Mouse (Mus musculus): ENCODE data around the gene Sgsm2.
A peak's percentile ranks its signal among the peaks of the same experiment; 100 is the strongest.
"Not testable (repeated sequence)": the region's sequence is repeated elsewhere in the genome, so short reads cannot be mapped to it uniquely, and the experiment has no call there.

Gene Sgsm2

DNA sequence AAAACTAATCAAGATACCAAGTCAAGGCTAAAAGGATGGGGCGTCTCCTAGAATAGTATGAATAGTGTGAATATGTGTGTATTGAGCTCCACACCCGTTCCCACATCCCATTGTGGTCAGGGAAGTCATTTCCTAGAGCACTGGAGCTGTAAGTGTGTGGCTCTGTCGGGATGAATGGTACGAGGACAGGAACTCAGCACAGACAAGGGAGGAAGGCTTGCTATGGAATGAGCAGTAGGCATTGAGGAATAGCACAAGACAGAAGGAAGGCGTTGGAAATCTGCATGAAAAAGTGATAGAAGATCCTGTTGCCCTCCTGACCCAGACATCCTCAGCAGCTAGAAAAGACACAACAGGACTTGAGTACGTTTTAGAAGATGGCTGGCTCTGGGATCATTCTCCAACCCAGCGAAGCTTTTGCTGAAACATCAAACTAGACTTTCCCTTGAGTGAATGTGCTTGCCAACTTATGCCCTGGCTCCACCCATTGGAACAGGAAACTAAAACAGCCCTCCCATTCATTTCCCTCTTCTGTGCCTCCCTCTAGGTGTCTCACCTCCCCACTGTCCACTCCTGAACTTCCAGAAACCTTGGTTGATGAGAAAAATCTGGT, 69.0 kb downstream of the Sgsm2 start:
- DNase-seq, result no peak

DNA sequence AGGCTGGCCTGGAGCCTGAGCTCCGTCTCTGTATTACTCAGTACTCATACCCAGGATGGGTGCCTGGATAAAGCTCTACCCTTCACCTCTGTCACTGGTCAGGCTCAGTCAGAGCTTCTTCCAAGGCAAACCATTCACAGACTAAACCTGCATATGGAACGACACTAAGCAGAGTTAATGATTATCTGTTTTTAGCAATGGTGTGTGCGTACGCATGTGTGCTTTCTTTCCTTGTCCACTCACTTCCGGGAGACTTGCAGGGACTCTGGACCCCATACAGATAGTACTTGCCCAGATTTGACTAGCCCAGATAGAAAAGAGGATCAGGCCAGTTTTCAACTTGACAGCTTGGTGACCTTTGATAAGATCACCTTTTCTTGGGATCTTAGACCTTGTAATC, 70.2 kb downstream of the Sgsm2 start:
- no peak for DNase-seq

DNA sequence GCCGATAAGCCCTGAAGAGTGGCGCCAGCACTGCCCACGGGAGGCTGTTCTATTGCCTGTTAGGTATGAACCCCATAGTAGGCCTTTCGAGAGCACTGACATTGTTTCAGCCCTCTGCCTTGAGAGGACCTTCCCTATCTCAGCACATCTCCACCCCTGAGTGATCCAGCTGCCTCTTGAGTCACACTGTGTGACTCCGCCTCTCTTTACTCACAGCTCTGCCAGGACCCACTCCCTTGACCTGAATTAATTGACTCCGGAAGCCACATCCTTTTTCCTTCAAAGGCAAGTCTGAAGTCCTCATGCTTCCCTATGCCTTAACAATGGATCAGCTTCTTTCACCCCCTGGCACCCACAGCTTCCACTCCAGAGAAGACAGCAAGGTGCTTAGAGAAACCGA, 70.7 kb downstream of the Sgsm2 start:
- DNase-seq, result no peak

DNA sequence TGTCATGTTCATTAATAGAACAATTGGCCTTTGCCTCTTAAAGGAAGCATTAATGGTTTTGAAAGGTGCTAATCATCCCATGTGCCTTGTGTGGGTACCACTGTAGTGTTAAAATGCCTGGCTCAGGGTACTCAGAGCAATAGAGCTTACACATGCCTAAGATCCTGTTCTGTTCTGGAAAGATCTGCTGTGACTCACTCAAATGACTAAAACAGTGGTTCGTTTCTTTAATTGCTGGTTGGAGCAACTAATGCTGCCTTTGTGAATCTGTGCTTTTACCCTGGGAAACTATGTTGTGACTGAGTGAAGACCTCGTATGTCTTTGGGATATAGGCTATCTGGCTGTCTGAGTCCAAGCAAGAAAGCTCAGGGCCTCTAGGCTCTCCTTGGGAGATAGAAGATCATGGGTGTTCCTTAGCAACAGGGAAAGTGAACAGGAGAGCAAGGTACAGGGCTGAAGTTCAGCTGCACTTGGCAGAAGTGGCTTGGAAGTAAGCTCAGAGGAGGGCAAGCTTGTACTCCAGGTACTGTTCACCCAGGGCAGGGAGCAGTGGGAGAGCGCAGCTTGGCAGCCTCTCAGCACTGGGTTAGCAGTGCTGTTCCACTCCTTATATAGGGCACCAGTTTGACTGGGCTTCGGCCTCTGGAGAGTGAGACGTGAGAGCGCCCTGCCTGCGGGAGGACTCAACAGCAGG, 74.0 kb downstream of the Sgsm2 start:
- no peak for DNase-seq

DNA sequence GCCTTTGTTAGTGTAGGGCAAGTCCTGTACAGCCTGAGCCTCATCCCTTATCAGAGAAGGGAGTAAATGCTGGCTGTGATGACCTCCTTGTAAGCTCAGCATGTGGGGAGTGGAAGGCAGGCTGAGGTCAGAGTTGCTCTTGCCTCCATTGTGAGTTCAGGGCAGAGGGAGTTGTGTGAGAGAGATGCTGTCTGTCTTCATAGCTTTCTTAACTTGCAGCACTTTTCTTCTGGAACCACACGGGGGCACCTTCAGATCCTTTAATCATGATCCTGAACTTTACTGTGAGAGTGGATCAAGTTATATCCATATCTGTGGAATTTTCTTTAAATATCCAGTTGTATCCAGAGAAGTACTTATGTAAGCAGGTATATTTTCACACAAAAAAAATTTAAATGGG, 75.4 kb downstream of the Sgsm2 start:
- peak in 1 of 2 experiments; percentile 8 for DNase-seq

DNA sequence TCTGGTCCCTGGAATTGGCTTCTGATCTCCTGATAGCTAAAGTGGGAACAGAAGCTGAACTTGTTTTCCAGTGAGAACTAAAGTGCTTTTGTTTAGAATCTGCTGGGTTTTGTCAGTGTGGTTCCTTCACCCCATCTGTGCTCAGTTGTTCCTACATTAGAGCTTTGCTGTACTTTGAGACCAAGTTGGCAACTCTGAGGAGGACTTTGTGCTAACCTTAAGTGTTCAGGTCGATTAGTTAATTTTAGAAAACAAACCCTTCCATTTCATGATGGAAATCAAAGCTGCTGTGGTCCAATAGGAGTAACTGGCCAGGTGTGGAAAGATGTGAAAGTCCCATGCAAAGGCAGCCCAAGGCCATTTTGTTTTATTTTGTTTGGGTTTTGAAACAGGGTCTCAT, 75.9 kb downstream of the Sgsm2 start:
- DNase-seq, result no peak

DNA sequence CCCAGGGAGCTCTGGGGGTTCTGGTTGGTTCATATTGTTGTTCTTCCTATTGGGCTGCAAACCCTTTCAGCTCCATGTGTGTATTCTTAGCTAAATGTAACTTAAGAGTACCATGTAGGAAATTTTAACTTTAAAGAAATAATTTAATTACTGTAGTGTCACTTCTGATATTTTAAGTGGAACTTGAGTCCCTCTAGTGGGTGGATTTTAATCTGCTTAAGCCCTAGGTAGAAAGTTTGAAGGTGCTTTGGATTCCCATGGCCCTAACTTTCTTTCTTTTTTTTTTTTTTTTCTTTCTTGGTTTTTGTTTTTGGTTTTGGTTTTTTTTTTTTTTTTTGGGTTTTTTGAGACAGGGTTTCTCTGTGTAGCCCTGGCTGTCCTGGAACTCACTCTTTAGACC, 81.1 kb downstream of the Sgsm2 start:
- no peak for DNase-seq

DNA sequence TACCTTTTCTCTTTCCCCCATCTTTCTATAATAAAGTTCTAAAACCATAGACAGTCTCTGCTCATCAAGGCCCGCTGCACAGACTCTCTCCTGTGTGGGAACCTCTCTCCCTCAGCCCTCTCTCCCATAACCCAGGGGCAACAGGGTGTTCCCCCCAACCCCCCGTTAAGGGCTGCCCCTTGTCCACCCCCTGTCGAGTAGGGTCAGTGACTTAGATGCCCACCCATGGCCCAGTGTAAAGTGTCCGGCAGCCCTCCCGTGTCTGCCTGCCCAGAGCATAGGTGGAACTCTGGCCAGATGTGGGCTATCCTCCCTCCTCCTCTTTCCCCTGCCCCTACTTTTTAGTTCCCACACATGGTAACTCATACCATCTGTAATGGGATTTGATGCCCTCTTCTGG, 85.3 kb downstream of the Sgsm2 start:
- DNase-seq, result no peak

DNA sequence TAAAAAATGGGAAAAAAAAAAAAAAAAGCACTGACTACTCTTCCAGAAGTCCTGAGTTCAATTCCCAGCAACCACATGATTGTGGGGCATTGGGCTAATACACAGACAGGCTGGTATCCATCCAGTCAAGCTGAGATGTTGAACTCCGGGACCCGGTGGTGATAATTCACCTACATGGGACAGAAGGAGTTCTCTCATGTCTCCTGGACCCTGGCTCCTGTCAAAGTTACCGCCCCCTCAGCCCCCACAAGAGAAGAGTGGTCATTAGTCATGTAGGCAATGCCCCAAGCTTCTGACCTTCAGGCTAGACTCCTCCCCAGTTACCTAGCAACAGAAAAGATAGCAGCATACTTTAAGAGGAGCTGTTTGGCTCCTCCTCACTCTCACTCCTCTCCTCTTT, 85.8 kb downstream of the Sgsm2 start:
- not testable (repeated sequence) for DNase-seq

DNA sequence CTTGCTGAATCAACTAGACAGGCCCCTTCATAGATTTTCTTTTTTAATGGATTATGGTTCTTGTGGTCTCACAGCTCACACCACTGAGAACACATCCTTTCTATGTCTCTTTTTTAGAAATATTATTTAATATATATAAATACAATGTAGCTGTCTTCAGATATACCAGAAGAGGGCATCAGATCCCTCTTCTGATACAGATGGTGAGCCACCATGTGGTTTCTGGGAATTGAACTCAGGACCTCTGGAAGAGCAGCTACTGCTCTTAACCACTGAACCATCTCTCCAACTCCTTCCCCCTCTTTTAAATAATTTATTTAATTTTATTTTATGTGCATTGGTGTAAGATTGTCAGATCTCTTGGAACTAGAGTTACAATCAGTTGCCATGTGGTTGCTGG, 86.7 kb downstream of the Sgsm2 start:
- DNase-seq, result no peak

DNA sequence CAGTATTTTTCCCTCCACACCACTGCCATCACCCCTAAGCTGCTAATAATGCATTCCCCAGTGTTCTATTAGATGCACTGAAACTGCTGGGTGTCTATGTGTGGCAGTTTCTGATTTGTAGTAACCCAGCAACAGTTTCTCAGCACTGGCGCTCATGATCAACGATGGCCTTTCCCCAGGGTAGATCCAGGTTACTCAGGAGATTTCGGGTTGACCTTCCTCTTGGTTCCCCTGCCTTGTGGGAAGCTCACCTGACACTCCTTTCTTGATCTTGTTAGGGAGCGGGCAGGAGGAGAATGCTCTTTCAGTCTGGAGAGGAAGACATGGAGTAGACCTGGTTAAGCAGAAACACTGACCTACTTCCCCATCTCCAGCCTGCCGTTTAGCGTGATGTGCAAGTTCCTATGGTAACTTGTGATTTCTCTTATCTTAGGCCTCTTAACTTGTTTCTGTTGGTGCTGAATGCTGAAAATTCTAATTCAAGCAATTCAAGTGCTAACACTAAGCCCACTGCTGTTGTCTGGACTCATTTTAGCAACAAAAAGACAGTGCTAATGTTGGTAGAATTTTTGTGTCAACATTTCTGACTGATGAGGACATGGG, 88.5 kb downstream of the Sgsm2 start:
- no peak for DNase-seq

DNA sequence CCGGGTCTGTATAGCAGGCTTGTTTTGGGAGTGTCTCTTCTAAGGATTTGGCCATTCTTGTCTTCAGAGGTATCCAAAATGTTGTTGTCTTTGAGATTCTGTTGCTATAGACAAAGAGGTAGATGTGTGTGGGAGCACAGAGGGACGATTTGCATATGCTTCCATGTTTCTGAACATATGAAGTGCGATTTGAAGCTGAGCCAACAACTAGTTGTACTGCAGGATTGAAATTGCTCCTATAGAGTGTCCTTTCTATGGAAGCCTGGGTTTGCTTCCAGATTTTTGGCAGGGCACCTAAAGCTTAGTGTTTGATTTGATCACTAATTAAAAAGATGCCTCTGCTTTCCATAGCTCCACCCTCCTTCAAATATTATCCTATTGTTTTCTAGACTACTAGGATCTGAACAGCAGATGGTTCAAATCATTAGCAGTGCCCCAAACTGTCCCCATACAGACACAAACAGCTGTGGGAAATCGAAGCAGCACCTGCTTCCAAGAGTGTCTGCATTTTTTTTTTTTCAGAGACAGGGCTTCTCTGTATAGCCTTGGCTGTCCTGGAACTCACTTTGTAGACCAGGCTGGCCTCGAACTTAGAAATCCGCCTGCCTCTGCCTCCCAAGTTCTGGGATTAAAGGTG, 89.5 kb downstream of the Sgsm2 start:
- DNase-seq, result no peak

DNA sequence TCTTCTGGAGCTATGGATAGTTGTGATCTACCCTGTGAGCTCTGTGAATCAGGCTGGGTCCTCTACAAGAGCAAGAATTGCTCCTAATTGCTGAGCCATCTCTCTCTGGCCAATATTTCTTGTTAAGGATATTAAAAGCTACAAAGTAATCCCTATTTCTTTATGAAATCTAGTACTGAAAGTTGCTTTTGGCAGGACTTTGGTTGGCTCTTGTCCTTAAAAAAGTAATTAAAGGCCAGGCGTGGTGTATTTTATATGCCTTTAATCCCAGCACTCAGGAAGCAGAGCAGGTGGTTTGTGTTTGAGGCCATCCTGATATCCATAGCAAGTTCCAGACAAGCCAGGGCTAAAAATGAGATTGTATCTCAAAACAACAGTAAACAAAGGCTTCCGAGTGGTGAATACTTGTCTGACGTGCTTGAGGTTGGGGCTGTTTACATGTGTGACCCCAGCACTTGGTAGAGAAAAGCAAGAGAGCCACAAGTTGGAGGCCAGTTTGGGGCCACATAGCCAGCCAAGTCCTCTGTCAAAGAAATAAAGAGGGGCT, 92.7 kb downstream of the Sgsm2 start:
- DNase-seq, result no peak

DNA sequence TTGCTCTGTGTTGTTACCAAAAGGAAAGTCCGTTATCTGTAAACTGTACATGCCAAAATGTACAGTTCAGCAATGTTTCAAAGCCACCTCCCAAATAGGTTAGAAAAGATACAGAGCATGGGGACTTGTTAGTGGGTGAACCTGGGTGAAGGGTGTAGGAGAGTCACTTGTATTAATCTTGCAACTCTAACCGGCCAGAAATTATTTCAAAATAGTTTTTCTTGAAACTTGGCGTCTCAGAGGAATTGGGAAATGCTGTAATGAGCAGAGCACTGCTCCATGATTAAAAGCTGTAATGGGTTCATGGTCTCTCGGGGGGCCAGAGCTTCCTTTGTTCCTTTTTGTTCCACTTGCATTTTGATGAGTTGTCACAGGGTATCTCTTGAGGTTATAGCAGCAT, 96.2 kb downstream of the Sgsm2 start:
- no peak for DNase-seq

Measured in thymus, postnatal 36 days (tissue).